Mouse (Mus musculus) embryonic facial prominence, embryonic 11.5 days (tissue): ENCODE measurements around the gene Prpf3. TPM values are rescaled to one million over a fixed set of nuclear protein-coding genes. Genes with fewer than 3 reads are reported as not detected.

ENCODE experiments used
- ATAC-seq: fragments of 200-750 bp; cut with Nextera tagmentation; replicated peaks from 2 replicates; pipeline ENCODE4 v1.8.0; 2017; ENCODE audit warnings: low read depth; ENCODE audit not compliant: insufficient number of reproducible peaks, low FRiP score, low TSS enrichment
- DNase-seq: peaks from one replicate; pipeline ENCODE4 v3.0.0-alpha.2; 2015; ENCODE audit warnings: low spot score
- H3K27ac ChIP-seq: fragments of 300-500 bp; sonication (generic); replicated peaks from 2 replicates; pipeline ENCODE4 v1.5.1; 2014; ENCODE audit warnings: mild to moderate bottlenecking, low read depth, low read length, control low read depth
- H3K27me3 ChIP-seq: fragments of 300-500 bp; sonication (generic); 2 replicates; pipeline ENCODE4 v1.6.1; 2014; ENCODE audit warnings: mild to moderate bottlenecking, low read length, moderate library complexity, mixed read lengths; ENCODE audit not compliant: control insufficient read depth, insufficient read depth
- H3K36me3 ChIP-seq: fragments of 300-500 bp; sonication (generic); replicated peaks from 2 replicates; pipeline ENCODE4 v1.6.1; 2014; ENCODE audit warnings: low read depth, mild to moderate bottlenecking, low read length, moderate library complexity, mixed read lengths; ENCODE audit not compliant: control insufficient read depth, insufficient read depth
- H3K4me1 ChIP-seq: fragments of 300-500 bp; sonication (generic); 2 replicates; pipeline ENCODE4 v1.6.1; 2014; ENCODE audit warnings: low read length, mixed read lengths; ENCODE audit not compliant: control insufficient read depth, insufficient read depth
- H3K4me2 ChIP-seq: fragments of 300-500 bp; sonication (generic); 2 replicates; pipeline ENCODE4 v1.6.1; 2014; ENCODE audit warnings: low read depth, mild to moderate bottlenecking, control low read depth, low read length, moderate library complexity
- H3K4me3 ChIP-seq: fragments of 300-500 bp; sonication (generic); 2 replicates; pipeline ENCODE4 v1.5.1; 2014; ENCODE audit warnings: low read depth, low read length, control low read depth
- H3K9ac ChIP-seq: fragments of 300-500 bp; sonication (generic); replicated peaks from 2 replicates; pipeline ENCODE4 v1.6.1; 2014; ENCODE audit warnings: mild to moderate bottlenecking, control low read depth, low read length
- H3K9me3 ChIP-seq: fragments of 300-500 bp; sonication (generic); replicated peaks from 2 replicates; pipeline ENCODE4 v1.6.1; 2016; ENCODE audit warnings: mild to moderate bottlenecking, low read length, inconsistent platforms, mixed read lengths; ENCODE audit not compliant: control insufficient read depth
- WGBS: fragments of 180-500 bp; shearing (Covaris S2); extraction: QIAGEN DNeasy Blood & Tissue Kit; methylation state at CpG from one replicate; pipeline ENCODE4 v1.1.7; 2014; 5-methylcytosine and 5-hydroxymethylcytosine counted together
- polyA plus RNA-seq: library from polyadenylated mRNA; unstranded; fragments of >200 nt; fragmentation: Nextera tagmentation; extraction: Ambion mirVana; gene quantifications from 2 replicates; pipeline ENCODE4 v1.2.1, GENCODE M21; 2014

Prpf3 gene
- polyA plus RNA-seq, 1 experiment from 2014 or later = 69.4 TPM

DNA sequence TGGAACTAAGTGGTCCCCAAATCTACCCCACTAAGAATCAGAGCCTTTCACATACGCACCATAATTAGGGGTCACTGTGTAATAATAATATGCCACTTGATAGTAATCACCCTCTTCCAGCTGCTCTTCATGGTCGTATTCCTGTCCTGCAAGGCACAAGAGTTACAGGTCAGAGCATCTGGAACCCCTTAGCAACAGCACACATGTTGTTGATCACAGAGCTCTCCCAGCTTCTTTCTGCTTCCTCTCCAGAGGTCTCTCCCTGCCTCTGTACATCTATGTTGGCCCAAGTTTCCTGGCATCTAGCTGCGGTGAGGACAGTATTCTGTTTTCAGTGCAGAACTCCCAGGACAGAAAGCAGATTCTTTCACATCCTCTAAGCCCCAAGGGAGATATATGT, 34.0 kb upstream of the Prpf3 start:
- H3K27ac ChIP-seq = 0 out of 2 replicates have a peak overlapping the region, but pooled peaks have one; percentile 20
- H3K9me3 ChIP-seq = no peaks in the 10 kb centered on the region
- no peak overlapping the region for H3K4me3 ChIP-seq
- DNase-seq (peak; percentile 83), ATAC-seq (no peak)
- peaks cover 2% of the 10 kb centered on the region for H3K4me1 ChIP-seq
- no peaks in the 10 kb centered on the region for H3K27me3 ChIP-seq
- no peak overlapping the region for H3K9ac ChIP-seq
- WGBS = 44% methylated on average over 3 of the region's 3 CpGs
- H3K4me2 ChIP-seq = no peak overlapping the region
- H3K36me3 ChIP-seq = no peaks in the 10 kb centered on the region

DNA sequence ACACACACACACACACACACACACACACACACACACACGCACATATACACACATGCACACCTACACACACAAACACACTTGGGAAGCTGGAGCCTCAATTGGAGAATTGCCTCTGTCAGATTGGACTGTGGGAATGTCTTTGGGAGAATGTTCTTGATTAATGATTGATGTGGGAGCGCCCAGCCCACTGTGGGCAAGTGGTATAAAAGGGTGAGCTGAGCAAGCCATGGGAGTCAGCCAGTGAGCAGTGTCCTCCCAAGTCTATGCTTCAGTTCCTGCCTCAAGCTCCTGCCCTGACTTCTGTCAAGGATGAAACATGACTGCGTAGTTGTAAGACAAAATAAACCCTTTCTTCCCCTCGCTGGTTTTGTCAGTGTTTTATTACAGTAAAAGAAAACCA, 31.9 kb upstream of the Prpf3 start:
- Histone ChIP-seq H3K27ac (no peak overlapping the region), H3K9ac (no peak overlapping the region)
- no peak for DNase-seq

DNA sequence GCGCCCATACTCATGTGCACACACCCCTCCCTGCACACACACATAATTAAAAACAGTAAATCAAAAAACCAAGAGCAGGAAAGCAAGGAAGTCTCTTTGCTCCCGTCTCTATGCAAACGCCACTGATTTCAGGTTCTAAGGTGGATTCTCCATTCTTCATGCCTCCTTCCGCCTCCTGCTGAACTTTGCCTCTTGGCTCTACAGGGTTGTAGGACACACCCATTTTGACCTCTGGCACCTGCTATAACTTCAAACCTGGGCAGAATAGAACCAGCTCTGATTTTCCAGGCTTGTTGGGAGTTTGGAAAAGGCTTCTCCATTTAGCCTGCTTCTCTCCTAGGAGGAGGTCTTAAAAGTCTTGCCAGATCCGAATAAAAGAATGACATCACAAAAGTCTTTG, 28.7 kb upstream of the Prpf3 start:
- H3K9ac ChIP-seq = no peak overlapping the region
- H3K4me2 ChIP-seq = no peak overlapping the region
- no peaks in the 10 kb centered on the region for H3K36me3 ChIP-seq
- 75% methylated on average over 5 of the region's 5 CpGs for WGBS
- no peaks in the 10 kb centered on the region for H3K27me3 ChIP-seq
- DNase-seq = no peak
- H3K9me3 ChIP-seq = no peaks in the 10 kb centered on the region
- H3K4me1 ChIP-seq = peaks cover 2% of the 10 kb centered on the region; the same call in 1 of the 2 replicates
- H3K27ac ChIP-seq = no peak overlapping the region
- no peak overlapping the region for H3K4me3 ChIP-seq
- no peak for ATAC-seq

More for the DNA sequence above, 31.9 kb upstream of the Prpf3 start:
- Histone ChIP-seq H3K27me3 (no peaks in the 10 kb centered on the region), H3K4me3 (no peak overlapping the region), H3K9me3 (no peaks in the 10 kb centered on the region), H3K4me1 (peaks cover 2% of the 10 kb centered on the region), H3K4me2 (no peak overlapping the region), H3K36me3 (no peaks in the 10 kb centered on the region)
- no peak for ATAC-seq
- WGBS = 70% methylated on average over 4 of the region's 4 CpGs

DNA sequence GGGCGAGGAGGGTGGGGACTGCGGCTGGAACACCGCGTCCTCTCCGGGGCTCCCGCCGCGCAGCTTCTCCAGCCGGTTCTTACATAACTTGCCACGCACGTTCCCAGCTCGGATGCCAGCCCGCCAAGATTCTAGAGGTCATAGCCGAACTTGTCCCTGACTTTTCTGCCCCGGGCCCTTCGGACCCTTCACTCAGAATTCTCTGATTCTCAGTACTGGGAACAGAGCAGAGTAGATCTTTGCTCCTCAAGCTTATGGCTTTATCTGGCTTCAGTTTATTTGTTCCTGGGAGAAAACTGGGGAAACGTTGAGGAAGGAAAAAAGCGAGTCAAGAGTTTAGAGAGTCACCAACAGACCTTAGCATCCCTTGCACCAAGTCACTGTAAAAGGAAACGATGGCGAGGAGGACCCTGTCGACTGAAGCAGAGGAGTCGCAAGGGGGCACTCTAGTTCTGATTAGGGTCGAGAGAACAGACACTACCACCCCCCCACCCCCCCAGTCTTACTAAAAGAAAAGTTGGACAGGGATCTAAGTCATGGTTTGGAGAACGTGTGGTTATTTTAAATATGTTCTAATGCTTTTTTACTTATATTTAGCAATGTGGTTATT, 27.2 kb upstream of the Prpf3 start:
- Histone ChIP-seq H3K4me2 (peak overlapping the region; percentile 88), H3K4me3 (peak overlapping the region; percentile 49), H3K9me3 (no peaks in the 10 kb centered on the region), H3K27me3 (no peaks in the 10 kb centered on the region), H3K9ac (0 out of 2 replicates have a peak overlapping the region, but pooled peaks have one; percentile 29), H3K36me3 (no peaks in the 10 kb centered on the region), H3K27ac (no peak overlapping the region), H3K4me1 (peaks cover 2% of the 10 kb centered on the region; the same call in 1 of the 2 replicates)
- DNase-seq (peak; percentile 81), ATAC-seq (no peak)
- WGBS = 1% methylated on average over 24 of the region's 24 CpGs

DNA sequence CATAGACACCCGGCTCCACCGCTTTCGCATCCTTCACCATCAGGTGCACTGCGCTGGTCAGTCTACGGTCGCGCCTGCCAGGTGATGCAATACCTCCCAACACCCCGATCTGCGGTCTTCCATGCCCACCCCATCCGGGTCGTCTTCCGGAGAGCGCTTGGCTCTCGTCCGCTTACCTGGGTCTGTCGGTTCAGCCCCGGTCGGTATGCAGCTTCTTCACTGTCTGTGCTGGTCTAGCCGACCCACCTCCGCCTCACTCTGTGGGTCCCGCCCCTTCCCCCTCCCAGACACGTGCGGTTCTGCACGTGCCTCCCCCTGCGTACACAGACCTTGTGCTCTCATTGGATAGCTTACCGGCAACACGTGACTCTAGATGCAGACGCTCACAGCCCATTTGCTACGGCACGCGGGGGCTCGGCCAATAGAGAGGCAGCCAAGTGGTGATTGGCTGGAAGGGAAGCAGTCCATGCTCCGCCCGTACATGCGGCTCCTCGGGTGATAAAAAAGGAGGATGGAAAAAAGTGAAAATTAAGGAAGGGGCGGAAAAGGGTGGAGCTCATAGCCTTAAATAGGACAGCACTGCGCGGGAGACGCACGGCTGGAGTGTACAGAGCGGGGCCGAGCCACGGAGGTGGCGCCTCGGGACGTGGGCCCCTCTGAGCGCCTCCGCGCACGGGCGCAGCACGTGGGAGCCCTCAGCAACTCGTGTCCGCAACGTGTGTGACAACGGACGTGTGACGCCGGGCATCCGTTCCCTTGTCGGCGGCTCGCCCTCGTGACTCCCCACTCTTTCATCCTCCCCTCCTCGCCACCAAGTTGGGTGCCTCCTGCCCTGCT, 26.5 kb upstream of the Prpf3 start, which contains the start of gene Ciart:
Gene Ciart, minus strand, starts transcription at position 273 of the 837 bp plus-strand sequence.
- no peaks in the 10 kb centered on the region for H3K36me3 ChIP-seq
- peak; percentile 97 for DNase-seq
- WGBS = under 1% methylated on average over 66 of the region's 66 CpGs
- no peaks in the 10 kb centered on the region for H3K27me3 ChIP-seq
- peak; percentile 98 for ATAC-seq
- peaks cover 2% of the 10 kb centered on the region; the same call in 1 of the 2 replicates for H3K4me1 ChIP-seq
- 0 out of 2 replicates have a peak within 1 kb of the TSS, but pooled peaks have one; percentile 29 for H3K9ac ChIP-seq
- H3K4me3 ChIP-seq = peak within 1 kb of the TSS; percentile 49
- peak within 1 kb of the TSS; percentile 88 for H3K4me2 ChIP-seq
- no peak within 1 kb of the TSS for H3K27ac ChIP-seq
- no peaks in the 10 kb centered on the region for H3K9me3 ChIP-seq

DNA sequence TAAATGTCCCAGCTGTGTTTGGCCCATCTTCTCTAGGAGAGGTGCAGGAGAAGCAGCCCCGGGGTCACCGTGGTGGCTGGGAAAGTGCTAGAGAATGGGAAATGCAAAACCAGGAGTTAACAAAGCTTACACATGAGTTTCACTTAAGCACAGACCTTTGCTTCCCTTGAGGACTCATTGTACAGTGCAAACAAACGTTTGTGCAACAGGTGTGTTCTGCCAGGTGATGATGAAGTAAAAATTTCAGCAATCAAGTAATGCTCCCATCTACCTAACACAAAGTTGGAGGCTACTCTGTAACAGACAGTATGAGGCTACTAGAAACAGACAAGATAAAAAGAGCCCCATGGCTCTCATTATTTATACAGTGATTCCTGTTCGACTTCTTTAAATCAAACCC, 23.4 kb upstream of the Prpf3 start:
- Histone ChIP-seq H3K27ac (no peak overlapping the region), H3K36me3 (no peaks in the 10 kb centered on the region), H3K4me3 (no peak overlapping the region), H3K9me3 (no peaks in the 10 kb centered on the region), H3K9ac (no peak overlapping the region), H3K27me3 (no peaks in the 10 kb centered on the region), H3K4me1 (peaks cover 2% of the 10 kb centered on the region; the same call in 1 of the 2 replicates), H3K4me2 (no peak overlapping the region)
- ATAC-seq (no peak), DNase-seq (no peak)
- WGBS = 90% methylated on average over 4 of the region's 4 CpGs

DNA sequence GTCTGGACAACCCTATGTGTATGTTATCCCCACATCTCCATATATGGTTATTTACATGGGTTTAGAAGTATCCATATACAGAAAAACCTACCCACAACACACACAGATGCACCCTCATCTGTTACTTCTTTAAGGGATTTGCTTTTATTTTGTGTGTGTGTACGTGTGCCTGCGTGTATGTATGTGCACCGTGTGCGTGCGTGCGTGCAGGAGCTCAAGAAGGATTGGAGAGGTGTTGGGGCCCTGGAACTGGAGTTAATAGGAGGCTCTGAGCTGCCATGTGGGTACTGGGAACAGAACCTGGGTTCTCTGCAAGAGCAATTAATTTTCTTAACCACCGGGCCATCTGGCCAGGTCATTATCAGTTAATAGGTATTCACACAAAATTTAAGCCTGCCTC, 16.4 kb upstream of the Prpf3 start:
- H3K4me3 ChIP-seq = peak overlapping the region; percentile 68
- no peak overlapping the region for H3K27ac ChIP-seq
- H3K4me1 ChIP-seq = no peaks in the 10 kb centered on the region
- ATAC-seq (no peak), DNase-seq (no peak)
- H3K9ac ChIP-seq = no peak overlapping the region
- WGBS = 77% methylated on average over 7 of the region's 7 CpGs
- H3K27me3 ChIP-seq = no peaks in the 10 kb centered on the region
- no peaks in the 10 kb centered on the region for H3K9me3 ChIP-seq
- H3K4me2 ChIP-seq = peak overlapping the region; percentile 46
- H3K36me3 ChIP-seq = no peaks in the 10 kb centered on the region

DNA sequence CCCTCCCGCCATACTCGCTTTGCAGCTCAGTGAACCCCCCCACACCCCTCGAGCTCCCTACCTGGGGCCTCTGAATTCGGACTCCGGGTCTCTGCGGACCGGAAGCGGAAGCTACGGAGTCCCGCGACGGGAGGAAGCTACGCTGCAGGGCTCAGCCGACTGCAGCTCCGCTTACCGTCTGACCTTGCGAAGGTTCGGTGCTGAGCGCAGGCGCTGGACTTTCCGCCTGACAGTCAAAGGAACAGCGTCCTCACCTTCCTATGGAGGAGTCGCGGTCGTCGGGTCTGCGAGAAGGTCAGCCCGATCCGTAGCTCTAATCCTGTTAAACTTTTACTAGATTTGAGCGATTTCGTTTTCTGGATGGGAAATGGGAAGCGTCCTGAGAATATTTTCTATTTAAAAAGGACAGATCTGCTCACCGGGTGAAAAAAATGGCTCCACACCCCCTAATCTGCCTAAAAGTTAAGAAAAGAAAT, 15.7 kb upstream of the Prpf3 start, which contains the start of gene Mrps21:
Gene Mrps21, minus strand, starts transcription at position 128 of the 476 bp plus-strand sequence.
- Histone ChIP-seq H3K9ac (peak within 1 kb of the TSS; percentile 78), H3K9me3 (no peaks in the 10 kb centered on the region), H3K36me3 (no peaks in the 10 kb centered on the region), H3K27me3 (no peaks in the 10 kb centered on the region), H3K4me1 (no peaks in the 10 kb centered on the region), H3K27ac (peak within 1 kb of the TSS; percentile 66), H3K4me3 (peak within 1 kb of the TSS; percentile 68), H3K4me2 (peak within 1 kb of the TSS; percentile 46)
- WGBS = under 1% methylated on average over 33 of the region's 33 CpGs
- ATAC-seq (peak; percentile 94), DNase-seq (peak; percentile 95)
